Mouse (Mus musculus) yolk sac, embryonic 10.5 days (tissue): ENCODE measurements around the gene Msantd2.

ENCODE experiments used
- DNase-seq: peaks from one replicate; pipeline ENCODE4 v3.0.0-alpha.2; 2017; ENCODE audit warnings: low spot score

Msantd2 gene

GRCm38 (mm10) chr9:37541851-37542642, 52.9 kb downstream of the Msantd2 start:
- DNase-seq: no peak

DNA sequence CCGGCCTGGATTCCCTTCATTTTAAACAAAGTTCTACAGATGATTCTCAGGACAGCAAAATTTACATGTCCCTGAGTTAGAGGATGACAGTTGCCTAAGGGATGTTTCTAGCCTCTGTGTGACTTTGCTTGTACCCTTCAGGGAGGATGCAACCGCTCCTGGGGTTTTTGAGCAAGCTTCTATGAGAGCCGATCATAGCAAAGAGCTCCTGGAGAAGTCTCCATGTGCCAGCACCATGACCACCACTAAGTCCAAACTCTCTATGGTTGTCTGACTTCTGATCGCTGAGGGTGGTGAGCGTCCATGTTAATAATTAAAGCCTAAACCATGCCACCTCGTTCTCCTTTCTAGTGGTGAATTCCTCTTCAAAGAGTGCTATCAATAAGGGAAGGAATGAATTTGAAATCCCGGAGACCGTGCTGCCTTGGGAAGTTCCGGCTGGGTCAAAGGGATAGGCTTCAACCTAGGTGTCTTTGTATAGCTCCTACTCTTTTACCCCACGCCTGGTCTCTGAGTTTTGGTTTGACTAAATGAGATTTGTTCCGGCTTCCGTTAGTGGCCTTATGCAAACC, 54.8 kb downstream of the Msantd2 start:
- DNase-seq: no peak

DNA sequence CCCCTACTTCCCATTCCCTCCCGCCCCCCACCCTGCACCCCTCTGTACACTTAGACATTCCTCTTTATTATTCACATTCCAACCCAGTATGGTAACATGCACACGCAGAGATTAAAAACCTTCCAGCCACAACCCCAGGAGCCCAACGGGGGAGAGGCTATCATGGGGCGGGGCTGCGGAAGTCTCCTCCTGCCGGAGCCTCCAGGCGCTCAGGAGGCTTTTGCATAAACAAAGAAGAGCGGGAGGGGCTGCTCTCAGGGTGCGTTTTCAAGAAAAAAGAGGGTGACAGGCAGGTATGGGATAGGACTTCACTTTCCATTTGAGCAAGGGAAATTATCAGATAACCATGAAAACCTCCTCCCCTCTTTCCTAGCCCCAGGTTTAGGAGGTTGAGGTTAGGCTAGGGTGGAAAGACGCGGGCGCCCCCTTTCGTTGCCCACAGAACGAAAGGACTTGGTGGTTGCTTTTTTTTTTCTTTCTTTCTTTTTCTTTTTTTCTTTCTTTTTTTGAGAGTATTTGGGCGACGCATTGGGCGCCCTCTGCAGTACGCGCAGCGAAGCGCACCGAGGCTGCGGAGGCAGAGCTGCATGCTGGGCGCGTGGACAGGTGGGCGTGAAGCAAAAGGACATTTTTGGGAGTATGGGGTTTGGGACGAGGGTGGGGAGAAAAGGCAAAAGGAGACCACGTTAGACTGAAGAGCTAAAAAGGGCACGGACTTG, 55.5 kb downstream of the Msantd2 start:
- peak; percentile 47 for DNase-seq

- no peak for DNase-seq
Observed at GRCm38 (mm10) chr9:37545166-37545610, 56.1 kb downstream of the Msantd2 start.

DNA sequence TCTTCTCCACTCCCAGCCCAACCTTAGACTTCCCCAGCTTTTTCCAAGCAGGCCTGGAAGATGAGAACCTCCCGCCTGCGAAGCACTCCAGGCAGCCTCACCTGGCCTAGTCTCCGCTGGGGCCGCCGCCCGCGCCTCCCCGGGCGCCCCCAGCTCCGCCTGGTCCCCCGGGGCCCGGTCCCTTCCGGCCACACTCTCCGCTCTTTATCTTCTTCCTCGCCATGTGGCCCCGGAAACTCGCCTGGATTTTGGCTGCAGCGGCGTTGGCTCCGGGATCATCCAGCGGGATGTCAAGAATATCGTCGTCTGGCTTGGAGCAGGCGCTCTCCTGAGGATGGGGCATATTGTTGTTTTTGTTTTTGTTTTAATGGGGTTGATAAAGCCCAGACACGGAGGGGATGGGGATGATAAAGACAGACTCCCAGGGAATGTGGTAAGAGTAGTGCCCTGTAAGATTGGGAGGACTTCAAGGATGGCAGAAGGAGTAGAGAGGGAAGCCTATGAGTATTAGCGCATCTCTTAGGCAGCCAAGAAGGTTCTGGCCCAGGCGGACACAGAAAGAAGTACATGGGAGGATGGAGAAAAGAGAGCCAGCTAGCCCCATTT, 56.8 kb downstream of the Msantd2 start:
- DNase-seq: no peak

- no peak for DNase-seq
Observed at GRCm38 (mm10) chr9:37546889-37547288, 57.8 kb downstream of the Msantd2 start.

GRCm38 (mm10) chr9:37550435-37550834, 61.3 kb downstream of the Msantd2 start:
- no peak for DNase-seq

- no peak for DNase-seq
Observed at GRCm38 (mm10) chr9:37551751-37552531, 62.8 kb downstream of the Msantd2 start.

GRCm38 (mm10) chr9:37552536-37553293, 63.6 kb downstream of the Msantd2 start, which contains the start of gene Nrgn:
Nrgn (minus strand) TSS chr9:37552904.
- DNase-seq: peak; percentile 79

DNA sequence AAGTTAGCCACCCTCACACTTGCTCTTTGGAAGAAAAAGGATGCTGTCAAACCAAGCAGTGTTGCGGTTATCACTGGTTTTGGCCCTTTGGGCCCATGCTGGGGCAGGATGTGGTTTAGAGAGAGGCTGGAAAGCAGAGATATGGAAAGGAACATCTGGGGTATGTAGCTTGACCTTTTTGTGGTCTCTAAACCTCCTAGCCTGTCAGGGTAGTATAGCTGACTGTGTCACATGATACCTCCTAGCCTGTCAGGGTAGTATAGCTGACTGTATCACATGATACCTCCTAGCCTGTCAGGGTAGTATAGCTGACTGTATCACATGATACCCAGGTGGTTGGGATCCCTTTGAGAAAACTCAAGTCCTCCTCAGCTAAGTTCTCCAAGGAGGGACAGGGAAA, 65.2 kb downstream of the Msantd2 start:
- no peak for DNase-seq

GRCm38 (mm10) chr9:37554838-37555748, 66.0 kb downstream of the Msantd2 start, which contains the start of gene Siae:
Siae (plus strand) TSS chr9:37555698.
- DNase-seq: no peak

DNA sequence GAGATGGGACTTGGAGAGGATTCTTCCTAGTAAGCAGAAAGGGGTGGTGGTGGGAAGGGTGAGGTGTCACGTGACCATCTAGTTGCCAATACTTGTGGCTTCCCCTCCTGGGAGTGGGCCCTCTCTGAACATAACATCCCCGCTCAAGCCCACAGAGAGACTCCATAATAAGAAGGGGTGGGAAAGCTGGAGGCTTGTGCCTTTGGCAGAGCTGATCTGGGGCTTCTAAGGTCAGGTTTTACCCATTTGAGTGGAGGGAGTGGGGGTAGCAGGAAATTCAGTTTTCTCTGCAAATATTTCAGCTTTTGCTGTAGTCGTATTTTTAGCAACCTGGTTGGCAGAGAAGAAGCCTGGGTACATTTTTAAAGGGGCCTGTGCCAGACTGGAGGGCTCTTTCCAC, 67.2 kb downstream of the Msantd2 start:
- DNase-seq: no peak

DNA sequence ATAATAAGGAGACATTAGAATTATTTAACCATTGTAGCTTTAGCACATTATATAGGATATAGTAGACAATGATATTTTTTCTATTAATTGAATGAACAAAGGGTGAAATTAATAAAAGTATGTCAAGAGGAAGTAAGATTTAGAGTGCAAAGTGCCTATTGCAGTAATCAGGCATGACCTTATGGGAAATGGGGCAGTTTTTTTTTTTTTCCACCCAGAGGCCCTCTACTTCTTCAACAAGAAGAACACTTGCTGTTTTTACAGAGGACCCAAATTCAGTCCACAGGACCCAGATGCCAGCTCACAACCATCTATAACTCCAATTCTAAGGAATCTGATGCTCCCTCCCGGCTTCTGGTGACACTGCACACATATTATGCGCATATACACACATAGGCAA, 71.5 kb downstream of the Msantd2 start:
- no peak for DNase-seq

- DNase-seq: no peak
Observed at GRCm38 (mm10) chr9:37563805-37564204, 74.7 kb downstream of the Msantd2 start.

DNA sequence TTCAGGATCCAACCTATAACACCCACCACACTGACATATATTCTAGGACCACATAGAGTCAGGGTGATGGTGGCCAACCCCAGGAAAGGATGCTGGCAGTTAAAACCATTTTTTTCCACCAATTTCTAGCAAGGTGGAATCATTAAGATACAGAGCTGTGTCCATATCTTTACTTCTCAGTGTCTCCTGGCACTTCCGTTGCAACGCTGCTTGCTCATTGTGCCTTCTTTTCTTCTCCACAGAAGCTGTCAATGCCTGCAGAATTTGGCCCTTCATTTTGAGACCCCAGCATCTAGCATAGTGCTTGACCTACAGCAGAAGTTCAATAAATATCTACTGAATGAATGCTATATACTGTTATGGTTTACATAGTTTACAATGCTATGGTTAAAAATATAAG, 77.9 kb downstream of the Msantd2 start:
- no peak for DNase-seq

DNA sequence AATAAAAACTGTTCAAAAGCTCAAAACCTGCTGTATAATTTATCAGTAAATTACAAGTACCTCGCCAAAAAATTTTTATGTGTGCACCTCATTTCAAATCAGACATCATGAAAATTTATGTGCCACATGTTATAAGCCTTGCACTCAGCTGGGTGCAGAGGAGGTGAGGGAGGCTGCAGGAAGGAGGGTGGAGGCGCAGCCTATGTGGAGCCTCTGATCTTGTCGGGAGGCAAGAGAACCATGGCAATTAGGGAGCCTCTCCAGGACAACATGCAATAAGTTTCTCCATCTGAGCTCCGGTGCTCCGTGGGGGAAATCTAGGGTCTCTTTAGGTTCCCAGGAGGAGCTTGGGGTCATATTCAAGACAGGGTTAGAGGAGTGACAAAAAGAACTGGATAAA, 78.3 kb downstream of the Msantd2 start:
- DNase-seq: no peak

- no peak for DNase-seq
Observed at GRCm38 (mm10) chr9:37567892-37568604, 78.9 kb downstream of the Msantd2 start.

DNA sequence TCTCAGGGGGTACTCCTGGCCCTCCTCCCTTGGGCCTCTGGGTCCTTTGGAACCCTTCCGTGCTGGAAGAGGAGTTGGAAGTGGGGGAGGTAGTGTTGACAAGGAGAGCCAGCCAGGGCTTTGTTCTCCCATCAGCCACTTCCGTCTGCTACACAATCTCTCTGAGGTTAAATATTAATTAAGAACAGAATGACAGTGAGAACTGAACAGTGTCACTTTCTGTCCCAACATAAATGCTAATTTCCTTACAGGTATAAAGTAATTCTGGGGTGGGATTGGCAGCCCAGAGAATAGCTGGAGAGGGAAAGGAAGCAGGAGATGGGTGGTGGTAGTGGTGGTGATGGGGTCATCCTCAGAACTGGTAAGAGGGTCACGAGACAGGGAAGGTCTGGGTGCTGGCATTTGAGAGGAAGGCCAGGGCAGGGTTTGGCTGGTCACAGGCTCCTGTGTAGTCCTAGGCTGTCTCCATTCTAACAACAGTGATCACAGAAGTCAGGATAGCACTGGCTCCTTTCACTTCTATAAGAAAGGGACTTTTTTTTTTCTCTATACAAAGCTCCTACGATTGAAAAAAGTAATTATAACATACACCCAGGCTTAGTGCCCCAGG, 79.6 kb downstream of the Msantd2 start:
- peak; percentile 26 for DNase-seq
